Mouse (Mus musculus) lung, postnatal 0 days (tissue): Measurements from ENCODE around the gene Hepacam.

Source experiments
- CTCF ChIP-seq: IDR thresholded peaks from 2 replicates; pipeline ENCODE4 v1.5.1; 2016; ENCODE audit warnings: antibody characterized with exemption, mild to moderate bottlenecking
- EP300 ChIP-seq: IDR thresholded peaks from 2 replicates; pipeline ENCODE4 v1.6.1; 2016; ENCODE audit warnings: antibody characterized with exemption, mild to moderate bottlenecking, control low read depth

GRCm38 (mm10) chr9:37392071-37392470 is 24.9 kb downstream of the Hepacam start:
- TF ChIP-seq CTCF (no peak), EP300 (no peak)
